In the genomic region with DNA sequence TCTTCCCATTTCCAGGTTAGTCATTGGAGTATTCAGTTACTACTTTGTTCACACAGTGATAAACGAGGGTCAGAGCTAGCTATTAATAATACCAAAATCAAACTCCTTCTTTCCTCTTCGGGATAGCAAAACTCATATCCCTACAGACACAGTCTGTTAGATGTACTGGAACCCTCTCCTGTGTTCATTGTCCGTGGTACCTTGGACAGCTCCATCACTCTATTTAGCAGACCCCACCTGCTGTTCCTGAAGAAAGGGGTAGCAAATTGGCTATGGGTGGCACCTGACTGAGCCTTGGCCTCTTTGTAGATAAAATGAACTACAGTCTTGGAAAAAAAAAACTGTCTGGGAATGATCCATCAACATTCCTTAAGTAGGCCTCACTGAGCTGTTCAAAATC, we compare ENCODE assay signal across 15 mouse cellular contexts.
A peak's percentile ranks its signal among the peaks of the same experiment; 100 is the strongest.
DNase-seq lines count a peak whose midpoint lies in the region; ATAC-seq lines count a peak whose summit lies in the region.
"Had no signal": no experiment of that assay in that cellular context is flagged by ENCODE, and none has a peak within 500 bp of the region (broad histone marks: within the 10 kb centered on the region; RNA-seq: fewer than 3 reads in every experiment).

No protein-coding gene starts in this region.

- peak; percentile 3 for DNase-seq in hindbrain, embryonic 10.5 days (ENCODE audit: low spot score)
- peak; percentile 2 for DNase-seq in ovary, postnatal 14 days (ENCODE audit: low spot score)
- no peak for DNase-seq in ovary, postnatal 10 days (ENCODE audit: low spot score)
- peak; percentile 22 for DNase-seq in embryonic facial prominence, embryonic 10.5 days (ENCODE audit: low spot score)
- peak; percentile 12 for DNase-seq in retina, postnatal 1 day
- no peak for DNase-seq in frontal cortex, adult 2 months (ENCODE audit: extremely low spot score in 1 of 2, low spot score in 1 of 2)
- DNase-seq in adrenal gland, postnatal 14 days: no peak
- DNase-seq: cerebellum, postnatal 14 days; thymus, postnatal 4 days had no signal

- H3K4me3 ChIP-seq in hindbrain, embryonic 10.5 days: no peak overlapping the region
- no peak overlapping the region for H3K4me3 ChIP-seq in hindbrain, embryonic 12.5 days
- H3K4me3 ChIP-seq in embryonic facial prominence, embryonic 10.5 days: no peak overlapping the region
- H3K4me3 ChIP-seq: forebrain, embryonic 13.5 days; heart, embryonic 15.5 days; hindbrain, embryonic 15.5 days; kidney, embryonic 15.5 days; neural tube, embryonic 15.5 days had no signal

- H3K27me3 ChIP-seq in hindbrain, embryonic 10.5 days (ENCODE audit: insufficient read depth, poor library complexity, severe bottlenecking): no peaks in the 10 kb centered on the region
- H3K27me3 ChIP-seq in hindbrain, embryonic 12.5 days: no peaks in the 10 kb centered on the region
- no peaks in the 10 kb centered on the region for H3K27me3 ChIP-seq in embryonic facial prominence, embryonic 10.5 days (replicated peaks; ENCODE audit: low read depth, poor library complexity, severe bottlenecking)
- H3K27me3 ChIP-seq: forebrain, embryonic 13.5 days; heart, embryonic 15.5 days; hindbrain, embryonic 15.5 days; kidney, embryonic 15.5 days; neural tube, embryonic 15.5 days had no signal

- H3K9ac ChIP-seq in hindbrain, embryonic 12.5 days: no peak overlapping the region
- H3K9ac ChIP-seq: forebrain, embryonic 13.5 days; heart, embryonic 15.5 days; hindbrain, embryonic 15.5 days; kidney, embryonic 15.5 days; neural tube, embryonic 15.5 days had no signal

- no peaks in the 10 kb centered on the region for H3K9me3 ChIP-seq in hindbrain, embryonic 10.5 days
- no peaks in the 10 kb centered on the region for H3K9me3 ChIP-seq in hindbrain, embryonic 12.5 days (replicated peaks)
- H3K9me3 ChIP-seq in embryonic facial prominence, embryonic 10.5 days: no peaks in the 10 kb centered on the region
- H3K9me3 ChIP-seq: forebrain, embryonic 13.5 days; heart, embryonic 15.5 days; hindbrain, embryonic 15.5 days; kidney, embryonic 15.5 days; neural tube, embryonic 15.5 days had no signal

- WGBS in hindbrain, embryonic 10.5 days: 63% methylated on average over 3 of the region's 3 CpGs
- 56% methylated on average over 3 of the region's 3 CpGs for WGBS in hindbrain, embryonic 12.5 days
- 72% methylated on average over 3 of the region's 3 CpGs for WGBS in embryonic facial prominence, embryonic 10.5 days

- no peak overlapping the region for H3K27ac ChIP-seq in hindbrain, embryonic 10.5 days
- H3K27ac ChIP-seq in hindbrain, embryonic 12.5 days: no peak overlapping the region
- no peak overlapping the region for H3K27ac ChIP-seq in embryonic facial prominence, embryonic 10.5 days (replicated peaks)
- H3K27ac ChIP-seq: forebrain, embryonic 13.5 days; heart, embryonic 15.5 days; hindbrain, embryonic 15.5 days; kidney, embryonic 15.5 days; neural tube, embryonic 15.5 days had no signal

- no peaks in the 10 kb centered on the region for H3K4me1 ChIP-seq in hindbrain, embryonic 10.5 days (replicated peaks)
- no peaks in the 10 kb centered on the region for H3K4me1 ChIP-seq in hindbrain, embryonic 12.5 days
- no peaks in the 10 kb centered on the region for H3K4me1 ChIP-seq in embryonic facial prominence, embryonic 10.5 days
- H3K4me1 ChIP-seq: forebrain, embryonic 13.5 days; heart, embryonic 15.5 days; kidney, embryonic 15.5 days had no signal

- H3K36me3 ChIP-seq in hindbrain, embryonic 10.5 days: no peaks in the 10 kb centered on the region
- H3K36me3 ChIP-seq in hindbrain, embryonic 12.5 days: no peaks in the 10 kb centered on the region
- no peaks in the 10 kb centered on the region for H3K36me3 ChIP-seq in embryonic facial prominence, embryonic 10.5 days (replicated peaks)
- H3K36me3 ChIP-seq: heart, embryonic 15.5 days; hindbrain, embryonic 15.5 days; kidney, embryonic 15.5 days; neural tube, embryonic 15.5 days had no signal

- H3K4me2 ChIP-seq in hindbrain, embryonic 12.5 days (replicated peaks): no peak overlapping the region
- H3K4me2 ChIP-seq: forebrain, embryonic 13.5 days; heart, embryonic 15.5 days; hindbrain, embryonic 15.5 days; kidney, embryonic 15.5 days; neural tube, embryonic 15.5 days had no signal

- no peak for ATAC-seq in hindbrain, embryonic 12.5 days (ENCODE audit: low FRiP score)
- ATAC-seq: forebrain, embryonic 13.5 days had no signal

Comparison
In these comparisons a context has a peak if more than half of its experiments do, and no peak if none do; other contexts are left out.
1. DNase-seq: peak in hindbrain, embryonic 10.5 days (single experiment), ovary, postnatal 14 days (single experiment), embryonic facial prominence, embryonic 10.5 days (single experiment) and retina, postnatal 1 day (single experiment); none in ovary, postnatal 10 days (single experiment), frontal cortex, adult 2 months (0 of 2) and adrenal gland, postnatal 14 days (single experiment).